Mouse (Mus musculus): ENCODE data around the gene Ino80. TPM values are rescaled to one million over a fixed set of nuclear protein-coding genes. Genes with fewer than 3 reads are reported as not detected.

The Ino80 gene
- total RNA-seq, 2 experiments from 2014 or later = 16.1 to 21.0 TPM

DNA sequence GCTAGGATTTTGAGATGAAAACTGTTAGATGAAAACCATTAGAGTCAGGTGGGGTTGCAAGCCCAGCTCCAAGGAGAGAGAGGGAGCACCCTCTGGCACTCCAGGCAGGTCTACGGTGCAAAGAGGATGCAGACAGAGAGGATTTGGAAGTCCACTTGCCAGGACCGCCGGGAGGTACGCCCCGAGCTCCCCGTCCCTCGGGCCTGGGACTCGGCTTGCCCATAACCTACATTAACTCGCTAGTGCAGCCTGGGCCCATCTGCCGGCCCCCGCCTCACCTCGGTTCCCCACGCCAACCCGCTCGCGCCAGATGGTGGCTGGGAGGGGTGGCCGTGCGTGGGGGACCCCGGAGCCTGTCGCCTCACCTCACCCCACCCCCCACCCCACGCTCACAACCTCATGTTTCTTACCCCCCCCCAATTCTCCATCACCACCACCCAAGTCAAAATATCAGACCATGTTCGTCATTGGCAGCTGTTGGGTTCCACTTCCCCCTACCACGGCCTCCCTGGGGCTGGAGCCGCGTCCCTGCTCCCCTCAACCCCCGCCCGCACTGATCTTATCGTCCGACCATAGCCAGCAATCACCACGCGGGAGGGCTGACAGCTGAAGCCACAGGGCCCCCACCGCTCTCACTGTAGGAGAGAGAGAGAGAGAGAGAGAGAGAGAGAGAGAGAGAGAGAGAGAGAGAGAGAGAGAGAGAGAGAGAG lies 153.5 kb downstream of the Ino80 start:
- DNase-seq = no peak

Other genes with a start within 250 kb of the Ino80 start
- not detected for gene Ppp1r14d, start 247.8 kb downstream of the Ino80 start, total RNA-seq (2021)
- gene Spint1, start 240.3 kb downstream of the Ino80 start, total RNA-seq (2021) = 1 to 10 TPM; 4.2 to 4.7 TPM
- gene Rhov, start 206.4 kb downstream of the Ino80 start, total RNA-seq (2021) = under 1 TPM; 0.27 to 0.36 TPM
- 10 to 100 TPM; 16.0 to 17.7 TPM for gene Vps18, start 188.9 kb downstream of the Ino80 start, total RNA-seq (2021)
- gene Dll4, start 151.9 kb downstream of the Ino80 start, total RNA-seq (2021) = 10 to 100 TPM; 16.4 to 18.4 TPM
- 1 to 10 TPM; 2.4 to 5.8 TPM for gene Chac1, start 126.5 kb downstream of the Ino80 start, total RNA-seq (2021)
- gene Exd1, start 69.9 kb upstream of the Ino80 start, total RNA-seq (2021) = 1 to 10 TPM in 1 of 2 experiments, under 1 TPM in 1; 0.79 to 1.1 TPM
- 100 to 1,000 TPM; 192 to 233 TPM for gene Chp1, start 70.0 kb upstream of the Ino80 start, total RNA-seq (2021)
- 10 to 100 TPM; 13.2 to 14.5 TPM for gene Nusap1, start 140.6 kb upstream of the Ino80 start, total RNA-seq (2021)
- gene Oip5, start 140.8 kb upstream of the Ino80 start, total RNA-seq (2021) = 1 to 10 TPM; 5.8 to 6.1 TPM
- gene Ndufaf1, start 185.1 kb upstream of the Ino80 start, total RNA-seq (2021) = 10 to 100 TPM; 48.7 to 60.7 TPM
- gene Rtf1, start 197.4 kb upstream of the Ino80 start, total RNA-seq (2021) = 10 to 100 TPM; 23.1 to 27.0 TPM